Mouse (Mus musculus): ENCODE measurements at regions not wholly inside any gene's neighbourhood (a gene's known extent, or its start where the extent isn't known, plus 50 kb on each side); places are given as distances from the start of the nearest gene placed in this dataset.
A peak's percentile ranks its signal among the peaks of the same experiment; 100 is the strongest.
"Not testable (repeated sequence)": the region's sequence is repeated elsewhere in the genome, so short reads cannot be mapped to it uniquely, and the experiment has no call there.

DNA sequence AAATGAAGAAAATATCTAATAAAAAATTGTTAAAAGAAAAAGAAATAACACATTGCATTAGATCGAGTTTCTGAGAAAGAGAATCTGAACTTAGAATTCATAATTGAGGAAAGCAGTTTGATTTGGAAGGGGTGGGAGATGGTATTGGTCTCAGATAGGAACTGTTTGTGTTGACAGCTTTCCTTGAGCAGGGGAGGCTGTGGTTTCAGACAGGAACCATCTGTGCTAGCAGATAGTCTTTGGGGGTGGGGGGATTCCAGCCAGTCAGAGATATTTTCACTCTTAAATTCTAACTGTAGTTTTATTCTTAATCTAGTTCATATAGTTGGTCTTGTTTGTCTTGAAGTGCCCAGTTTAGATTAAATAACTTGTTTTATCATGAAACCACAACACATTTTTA, 205.3 kb upstream of the Olfr1507 start:
- DNase-seq (ENCODE audit: low read depth, low spot score): not testable (repeated sequence)

- DNase-seq (ENCODE audit: low read depth, low spot score): not testable (repeated sequence)
Measured at GRCm38 (mm10) chr14:52683636-52684035, 188.1 kb upstream of the Olfr1507 start.

- peak; percentile 4 for DNase-seq (ENCODE audit: low read depth, low spot score)
Measured at GRCm38 (mm10) chr14:52654355-52654754, 158.8 kb upstream of the Olfr1507 start.

- peak; percentile 1 for DNase-seq (ENCODE audit: low read depth, low spot score)
Measured at GRCm38 (mm10) chr14:52638179-52638578, 142.6 kb upstream of the Olfr1507 start.

DNA sequence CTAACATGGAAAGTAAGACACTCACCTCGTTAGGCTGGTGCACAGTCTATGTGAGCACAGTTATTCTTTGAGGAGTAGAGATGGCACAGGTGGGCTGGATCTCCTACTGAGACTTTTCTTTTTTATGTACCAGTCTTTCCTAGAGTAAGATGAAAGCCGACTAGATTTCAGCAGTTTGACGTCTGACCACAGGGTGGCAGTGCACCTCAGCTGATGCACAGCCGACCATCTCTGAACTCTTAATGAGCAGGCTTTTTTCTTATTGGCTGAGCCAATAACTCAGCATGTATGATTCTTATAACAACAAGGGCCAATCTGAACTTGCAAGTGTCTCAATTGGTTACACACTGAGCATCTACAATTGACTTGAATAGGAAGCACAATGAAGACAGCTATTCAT, 126.6 kb upstream of the Olfr1507 start:
- peak; percentile 9 for DNase-seq (ENCODE audit: low read depth, low spot score)

- DNase-seq (ENCODE audit: low read depth, low spot score): peak; percentile 13
Measured at GRCm38 (mm10) chr14:52580319-52580718, 84.8 kb upstream of the Olfr1507 start.

DNA sequence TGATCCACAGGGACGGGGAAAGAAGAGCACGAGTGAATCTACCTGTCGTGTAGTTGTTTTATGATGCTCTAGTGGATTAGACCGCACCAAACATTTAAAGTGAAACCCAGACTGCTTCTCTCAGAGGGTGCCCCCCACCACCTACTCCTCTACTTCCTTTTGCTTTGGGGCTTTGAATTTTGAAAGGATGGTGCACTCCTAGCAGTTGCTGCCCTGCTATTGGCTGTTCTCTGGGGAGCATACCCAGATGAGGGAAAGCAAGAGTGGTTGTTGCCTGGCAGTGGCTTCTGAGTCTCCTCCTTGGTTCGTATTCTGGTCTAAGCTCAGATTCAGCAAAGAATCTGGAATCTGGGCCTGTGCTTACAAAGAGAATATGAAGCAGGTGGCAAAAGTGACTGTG, 71.4 kb upstream of the Olfr1507 start:
- DNase-seq (ENCODE audit: low read depth, low spot score): no peak

GRCm38 (mm10) chr14:52565606-52566005, 70.1 kb upstream of the Olfr1507 start:
- no peak for DNase-seq (ENCODE audit: low read depth, low spot score)

- DNase-seq (ENCODE audit: low read depth, low spot score): not testable (repeated sequence)
Measured at GRCm38 (mm10) chr14:52556340-52556739, 60.8 kb upstream of the Olfr1507 start.

- DNase-seq (ENCODE audit: low read depth, low spot score): no peak
Measured at GRCm38 (mm10) chr14:52553399-52553798, 57.9 kb upstream of the Olfr1507 start.

GRCm38 (mm10) chr14:52547933-52548332, 52.4 kb upstream of the Olfr1507 start:
- no peak for DNase-seq (ENCODE audit: low read depth, low spot score)
